8 mouse cellular contexts compared by ENCODE assay signal in genomic region chr8:11477178-11477553, GRCm38 (mm10). TPM values are rescaled to one million over a fixed set of nuclear protein-coding genes. Genes with fewer than 3 reads are reported as not detected.
DNase-seq lines count a peak whose midpoint lies in the region; ATAC-seq and TF ChIP-seq lines count a peak whose summit lies in the region.

No protein-coding gene starts in this region.

- WGBS in heart, embryonic 15.5 days = 3% methylated on average over 9 of the region's 9 CpGs
- 5% methylated on average over 9 of the region's 9 CpGs for WGBS in hindbrain, embryonic 15.5 days
- WGBS in midbrain, embryonic 12.5 days = 4% methylated on average over 9 of the region's 9 CpGs

- H3K9ac ChIP-seq in heart, embryonic 15.5 days = peak overlapping the region; percentile 54
- no peak overlapping the region for H3K9ac ChIP-seq in hindbrain, embryonic 15.5 days
- H3K9ac ChIP-seq in midbrain, embryonic 12.5 days (replicated peaks) = no peak overlapping the region

- H3K27ac ChIP-seq in heart, embryonic 15.5 days = peak overlapping the region; percentile 93
- H3K27ac ChIP-seq in hindbrain, embryonic 15.5 days (replicated peaks) = no peak overlapping the region
- no peak overlapping the region for H3K27ac ChIP-seq in midbrain, embryonic 12.5 days (replicated peaks)

- H3K36me3 ChIP-seq in heart, embryonic 15.5 days = no peaks in the 10 kb centered on the region
- H3K36me3 ChIP-seq in hindbrain, embryonic 15.5 days = no peaks in the 10 kb centered on the region
- no peaks in the 10 kb centered on the region for H3K36me3 ChIP-seq in midbrain, embryonic 12.5 days

- in situ Hi-C loops in Patski (cut with MboI; ENCODE audit: low pct_unique_long_range_greater_than_20kb) = no loop called here

- H3K4me1 ChIP-seq in heart, embryonic 15.5 days (replicated peaks) = peaks cover 59% of the 10 kb centered on the region
- peaks cover 24% of the 10 kb centered on the region for H3K4me1 ChIP-seq in hindbrain, embryonic 15.5 days (replicated peaks)
- H3K4me1 ChIP-seq in midbrain, embryonic 12.5 days = peaks cover 21% of the 10 kb centered on the region

- no peak for ATAC-seq in heart, embryonic 15.5 days (replicated peaks; ENCODE audit: insufficient number of reproducible peaks, insufficient read depth, low FRiP score, low read depth)
- peak; percentile 24 for ATAC-seq in Patski
- ATAC-seq in hindbrain, embryonic 15.5 days (ENCODE audit: low FRiP score, low read depth) = no peak
- ATAC-seq in midbrain, embryonic 12.5 days (ENCODE audit: low FRiP score, low read depth) = no peak

- H3K4me3 ChIP-seq in heart, embryonic 15.5 days = peak overlapping the region; percentile 72
- peak overlapping the region; percentile 49 for H3K4me3 ChIP-seq in hindbrain, embryonic 15.5 days
- peak overlapping the region; percentile 15 for H3K4me3 ChIP-seq in midbrain, embryonic 12.5 days

- no peak for DNase-seq in heart, postnatal 10 days
- no peak for DNase-seq in Patski (ENCODE audit: low read depth, low spot score)
- DNase-seq in adrenal gland, adult 18-20 months (ENCODE audit: low spot score in 2 of 2) = no peak
- DNase-seq in cerebellum, postnatal 36 days = no peak
- DNase-seq in adrenal gland, adult (ENCODE audit: inconsistent age in 2 of 2, low spot score in 1 of 2) = no peak

- CTCF ChIA-PET in Patski (lab: Charles Lee) = interaction anchor here (1.1 to 2.4 kb wide), 4 partner anchors 10 to 224 kb away, joined by 3 to 8 read pairs (median 6); no protein-coding TSS in a partner anchor

- H3K9me3 ChIP-seq in heart, embryonic 15.5 days (replicated peaks) = no peaks in the 10 kb centered on the region
- no peaks in the 10 kb centered on the region for H3K9me3 ChIP-seq in hindbrain, embryonic 15.5 days
- no peaks in the 10 kb centered on the region for H3K9me3 ChIP-seq in midbrain, embryonic 12.5 days

- TF ChIP-seq CTCF in Patski (IDR thresholded peaks at IDR 0.05) = no peak

- intact Hi-C loops in heart, postnatal 10 days (cut with DNase I) = no loop called here

- H3K27me3 ChIP-seq in heart, embryonic 15.5 days = peaks cover 6% of the 10 kb centered on the region
- H3K27me3 ChIP-seq in Patski = no peaks in the 10 kb centered on the region
- peaks cover 69% of the 10 kb centered on the region for H3K27me3 ChIP-seq in hindbrain, embryonic 15.5 days
- peaks cover 92% of the 10 kb centered on the region for H3K27me3 ChIP-seq in midbrain, embryonic 12.5 days

- POLR2A ChIA-PET in Patski (lab: Charles Lee) = interaction anchor here (0.8 to 2.6 kb wide), 5 partner anchors 12 to 56 kb away, joined by 3 to 22 read pairs (median 5); no protein-coding TSS in a partner anchor

- peak overlapping the region; percentile 92 for H3K4me2 ChIP-seq in heart, embryonic 15.5 days
- H3K4me2 ChIP-seq in hindbrain, embryonic 15.5 days = peak overlapping the region; percentile 98
- H3K4me2 ChIP-seq in midbrain, embryonic 12.5 days (replicated peaks) = peak overlapping the region; percentile 25

RNA-seq across cellular contexts. Expression of gene Rab20, which starts 1.3 kb away (rescaled TPM):
- polyA plus RNA-seq in heart, embryonic 15.5 days (2015; fragmentation: Nextera tagmentation; extraction: Ambion mirVana) = 36.1 and 37.2 TPM in 2 replicates
- total RNA-seq in heart, postnatal 10 days (2021) = 10 to 100 TPM; 28.6 to 30.4 TPM
- polyA plus RNA-seq in Patski (2021) = 70.7 TPM
- 1.3 and 1.5 TPM in 2 replicates for polyA plus RNA-seq in hindbrain, embryonic 15.5 days (2015; fragmentation: Nextera tagmentation; extraction: Ambion mirVana)
- 0.22 and 0.50 TPM in 2 replicates for polyA plus RNA-seq in midbrain, embryonic 12.5 days (2016; fragmentation: Nextera tagmentation; extraction: Ambion mirVana)
- total RNA-seq in adrenal gland, adult 18-20 months (2021) = 1 to 10 TPM; 6.9 to 7.5 TPM

RNA-seq across cellular contexts. Expression of gene Naxd, which starts 20.1 kb away (rescaled TPM):
- polyA plus RNA-seq in heart, embryonic 15.5 days (2015; fragmentation: Nextera tagmentation; extraction: Ambion mirVana) = 70.0 and 94.5 TPM in 2 replicates
- total RNA-seq in heart, postnatal 10 days (2021) = 10 to 100 TPM; 40.2 to 41.7 TPM
- polyA plus RNA-seq in Patski (2021) = 108 TPM
- 144 and 148 TPM in 2 replicates for polyA plus RNA-seq in hindbrain, embryonic 15.5 days (2015; fragmentation: Nextera tagmentation; extraction: Ambion mirVana)
- 117 and 122 TPM in 2 replicates for polyA plus RNA-seq in midbrain, embryonic 12.5 days (2016; fragmentation: Nextera tagmentation; extraction: Ambion mirVana)
- total RNA-seq in adrenal gland, adult 18-20 months (2021) = 10 to 100 TPM; 67.0 to 72.6 TPM

Comparison
In these comparisons a context has a peak if more than half of its experiments do, and no peak if none do; other contexts are left out.
1. H3K4me2 ChIP-seq: peak in every context shown above with its lines; median percentile 98 in hindbrain, embryonic 15.5 days; 92 in heart, embryonic 15.5 days; 25 in midbrain, embryonic 12.5 days.
2. H3K4me3 ChIP-seq: peak in every context shown above with its lines; median percentile 72 in heart, embryonic 15.5 days; 49 in hindbrain, embryonic 15.5 days; 15 in midbrain, embryonic 12.5 days.
3. RNA of gene Rab20, which starts 1.3 kb away (polyA plus RNA-seq): 70.7 TPM in Patski (single experiment) and 36.1 to 37.2 TPM in heart, embryonic 15.5 days; 1.3 to 1.5 TPM in hindbrain, embryonic 15.5 days and 0.22 to 0.50 TPM in midbrain, embryonic 12.5 days; every median in the first group is over 10 times any median in the second.